In the genomic region with DNA sequence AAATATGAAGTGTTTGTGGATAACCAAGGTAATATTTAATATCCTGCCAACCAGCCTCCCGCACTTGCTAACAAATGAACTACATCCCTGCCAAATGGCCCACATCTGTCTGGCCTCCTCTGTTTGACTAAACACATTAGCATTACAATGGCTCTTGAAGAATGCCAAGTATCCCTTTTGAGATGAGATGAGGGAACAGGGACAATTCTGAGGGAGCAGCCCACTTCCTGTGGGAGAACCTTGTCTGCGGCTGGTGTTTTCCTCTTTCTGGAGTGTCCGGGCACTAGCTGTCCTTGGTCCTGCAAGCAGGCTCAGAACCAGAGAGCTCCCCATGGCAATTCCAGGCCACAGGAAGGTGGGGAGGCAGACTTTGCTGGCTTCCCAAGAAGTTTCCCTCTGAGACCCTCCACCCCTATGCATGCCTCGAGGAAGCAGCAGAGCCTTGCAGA, we compare ENCODE assay signal across 13 mouse cellular contexts. TPM values are rescaled to one million over a fixed set of nuclear protein-coding genes. Genes with fewer than 3 reads are reported as not detected.
DNase-seq lines count a peak whose midpoint lies in the region; ATAC-seq and TF ChIP-seq lines count a peak whose summit lies in the region.
"Had no signal": no experiment of that assay in that cellular context is flagged by ENCODE, and none has a peak within 500 bp of the region (broad histone marks: within the 10 kb centered on the region; RNA-seq: fewer than 3 reads in every experiment).

No protein-coding gene starts in this region.

- peak overlapping the region; percentile 45; the same call in 1 of the 2 replicates for H3K4me2 ChIP-seq in heart, embryonic 16.5 days (ENCODE audit: low read depth, low read length)
- peak overlapping the region; percentile 46; the same call in 1 of the 2 replicates for H3K4me2 ChIP-seq in hindbrain, embryonic 15.5 days

- no peak for ATAC-seq in heart, embryonic 16.5 days (replicated peaks; ENCODE audit: extremely low read depth, insufficient read depth, low FRiP score)
- ATAC-seq in hindbrain, embryonic 15.5 days (ENCODE audit: low FRiP score, low read depth): no peak

- no peak overlapping the region for H3K9ac ChIP-seq in heart, embryonic 16.5 days (ENCODE audit: low read length)
- no peak overlapping the region for H3K9ac ChIP-seq in ES-Bruce4 (ENCODE audit: low read depth, poor library complexity, severe bottlenecking)
- no peak overlapping the region for H3K9ac ChIP-seq in hindbrain, embryonic 15.5 days
- H3K9ac ChIP-seq: stomach, embryonic 15.5 days had no signal

- no peak for TF ChIP-seq CTCF in ES-Bruce4 (IDR thresholded peaks at IDR 0.05; ENCODE audit: low read depth, low read length)

- WGBS in heart, embryonic 16.5 days: 58% methylated on average over 4 of the region's 4 CpGs
- WGBS in hindbrain, embryonic 15.5 days: 14% methylated on average over 4 of the region's 4 CpGs

- no peaks in the 10 kb centered on the region for H3K9me3 ChIP-seq in heart, embryonic 16.5 days (replicated peaks; ENCODE audit: control insufficient read depth, low read length)
- no peaks in the 10 kb centered on the region for H3K9me3 ChIP-seq in ES-Bruce4 (replicated peaks; ENCODE audit: control insufficient read depth, insufficient read depth, low read length, poor library complexity, severe bottlenecking)
- H3K9me3 ChIP-seq in hindbrain, embryonic 15.5 days: no peaks in the 10 kb centered on the region
- H3K9me3 ChIP-seq: heart, embryonic 13.5 days; stomach, embryonic 15.5 days had no signal

- peak; percentile 80 for TF ChIP-seq EP300 in ES-Bruce4 (IDR thresholded peaks at IDR 0.05; ENCODE audit: insufficient read depth, low read depth, low read length)

- no peak for DNase-seq in heart, adult 18-20 months
- DNase-seq in embryo, embryonic 9.5 days (ENCODE audit: extremely low spot score): peak; percentile 45
- DNase-seq in cerebellum, adult 9-11 months: no peak
- no peak for DNase-seq in kidney, postnatal 4 days
- no peak for DNase-seq in T-cell, adult 2 months (ENCODE audit: low spot score)
- DNase-seq: B cell, adult 2 months; cerebellum, adult 11-12 months; right cerebral cortex, postnatal 14 days had no signal

- peaks cover 6% of the 10 kb centered on the region; the same call in 1 of the 2 replicates for H3K4me1 ChIP-seq in heart, embryonic 16.5 days (ENCODE audit: control insufficient read depth, insufficient read depth, low read length)
- H3K4me1 ChIP-seq in ES-Bruce4 (ENCODE audit: control insufficient read depth, insufficient read depth, low read length): peaks cover 14% of the 10 kb centered on the region
- peaks cover 32% of the 10 kb centered on the region for H3K4me1 ChIP-seq in hindbrain, embryonic 15.5 days (replicated peaks)

- no peaks in the 10 kb centered on the region for H3K27me3 ChIP-seq in heart, embryonic 16.5 days (ENCODE audit: control insufficient read depth, insufficient read depth, low read length)
- H3K27me3 ChIP-seq in ES-Bruce4 (ENCODE audit: control insufficient read depth, insufficient read depth, low read length, poor library complexity, severe bottlenecking): no peaks in the 10 kb centered on the region
- H3K27me3 ChIP-seq in hindbrain, embryonic 15.5 days: peaks cover 7% of the 10 kb centered on the region; the same call in 1 of the 2 replicates
- H3K27me3 ChIP-seq: stomach, embryonic 15.5 days had no signal

- H3K36me3 ChIP-seq in heart, embryonic 16.5 days (ENCODE audit: control insufficient read depth, insufficient read depth): no peaks in the 10 kb centered on the region
- H3K36me3 ChIP-seq in ES-Bruce4 (ENCODE audit: control insufficient read depth, insufficient read depth, low read length, poor library complexity, severe bottlenecking): no peaks in the 10 kb centered on the region
- no peaks in the 10 kb centered on the region for H3K36me3 ChIP-seq in hindbrain, embryonic 15.5 days
- H3K36me3 ChIP-seq: heart, embryonic 13.5 days; stomach, embryonic 15.5 days had no signal

- no peak overlapping the region for H3K4me3 ChIP-seq in heart, embryonic 16.5 days (ENCODE audit: low read length)
- no peak overlapping the region for H3K4me3 ChIP-seq in ES-Bruce4 (ENCODE audit: low read depth, low read length)
- no peak overlapping the region for H3K4me3 ChIP-seq in hindbrain, embryonic 15.5 days

- no peak for TF ChIP-seq POLR2A in ES-Bruce4 (IDR thresholded peaks at IDR 0.05; ENCODE audit: insufficient read depth, low read length)

- no peak overlapping the region for H3K27ac ChIP-seq in heart, embryonic 16.5 days (ENCODE audit: low read length)
- H3K27ac ChIP-seq in ES-Bruce4 (ENCODE audit: insufficient read depth, low read length): peak overlapping the region; percentile 43; the same call in 1 of the 2 replicates
- no peak overlapping the region for H3K27ac ChIP-seq in hindbrain, embryonic 15.5 days (replicated peaks)
- H3K27ac ChIP-seq: heart, embryonic 13.5 days; stomach, embryonic 15.5 days had no signal

RNA-seq across cellular contexts. Expression of a gene that starts 30.7 kb away (rescaled TPM):
- 1.7 and 2.7 TPM in 2 replicates for polyA plus RNA-seq in heart, embryonic 16.5 days (2015; fragmentation: Nextera tagmentation; extraction: Ambion mirVana)
- total RNA-seq in heart, adult 18-20 months (2021): 1 to 10 TPM in 1 of 2 experiments, under 1 TPM in 1; 0.79 to 1.3 TPM
- 8.4 and 9.6 TPM in 2 replicates for polyA plus RNA-seq in ES-Bruce4 (2011; ENCODE audit: insufficient read depth, insufficient read length, low read depth, missing spikeins)
- polyA plus RNA-seq in hindbrain, embryonic 15.5 days (2015; fragmentation: Nextera tagmentation; extraction: Ambion mirVana): 6.5 and 7.0 TPM in 2 replicates
